Mouse (Mus musculus) liver, embryonic 13.5 days (tissue): ENCODE data around the gene Kap. TPM values are rescaled to one million over a fixed set of nuclear protein-coding genes. Genes with fewer than 3 reads are reported as not detected.
"Not testable (repeated sequence)": the region's sequence is repeated elsewhere in the genome, so short reads cannot be mapped to it uniquely, and the experiment has no call there.

Source experiments
- ATAC-seq: fragments of 200-750 bp; cut with Nextera tagmentation; 2 replicates; pipeline ENCODE4 v1.8.0; 2017; ENCODE audit warnings: low read depth, mild to moderate bottlenecking, moderate number of reproducible peaks, moderate library complexity
- DNase-seq: peaks from one replicate; pipeline ENCODE4 v3.0.0; 2022
- H3K27ac ChIP-seq: fragments of 300-500 bp; sonication (generic); 2 replicates; pipeline ENCODE4 v1.5.1; 2015; ENCODE audit warnings: moderate library complexity, mild to moderate bottlenecking, inconsistent platforms
- H3K27me3 ChIP-seq: fragments of 300-500 bp; sonication (generic); 2 replicates; pipeline ENCODE4 v1.6.1; 2015; ENCODE audit warnings: mild to moderate bottlenecking, inconsistent platforms
- H3K36me3 ChIP-seq: fragments of 300-500 bp; sonication (generic); 2 replicates; pipeline ENCODE4 v1.6.1; 2015; ENCODE audit warnings: mild to moderate bottlenecking, inconsistent platforms
- H3K4me1 ChIP-seq: fragments of 300-500 bp; sonication (generic); replicated peaks from 2 replicates; pipeline ENCODE4 v1.6.1; 2015; ENCODE audit warnings: inconsistent platforms
- H3K4me2 ChIP-seq: fragments of 300-500 bp; sonication (generic); 2 replicates; pipeline ENCODE4 v1.6.1; 2015; ENCODE audit warnings: inconsistent platforms, mild to moderate bottlenecking, moderate library complexity
- H3K4me3 ChIP-seq: fragments of 300-500 bp; sonication (generic); replicated peaks from 2 replicates; pipeline ENCODE4 v1.5.1; 2015; ENCODE audit warnings: mild to moderate bottlenecking, inconsistent platforms
- H3K9ac ChIP-seq: fragments of 300-500 bp; sonication (generic); 2 replicates; pipeline ENCODE4 v1.6.1; 2015; ENCODE audit warnings: mild to moderate bottlenecking, inconsistent platforms
- H3K9me3 ChIP-seq: fragments of 300-500 bp; sonication (generic); replicated peaks from 2 replicates; pipeline ENCODE4 v1.6.1; 2016; ENCODE audit warnings: inconsistent platforms
- WGBS: fragments of 180-500 bp; shearing (Covaris S2); methylation state at CpG from one replicate; pipeline ENCODE4 v1.1.7; 2015; ENCODE audit not compliant: insufficient replicate concordance; 5-methylcytosine and 5-hydroxymethylcytosine counted together
- polyA plus RNA-seq: library from polyadenylated mRNA; unstranded; fragments of >200 nt; fragmentation: Nextera tagmentation; extraction: Ambion mirVana; gene quantifications from 2 replicates; pipeline ENCODE4 v1.2.1, GENCODE M21; 2015

The Kap gene
- polyA plus RNA-seq = not detected in 2 replicates

DNA sequence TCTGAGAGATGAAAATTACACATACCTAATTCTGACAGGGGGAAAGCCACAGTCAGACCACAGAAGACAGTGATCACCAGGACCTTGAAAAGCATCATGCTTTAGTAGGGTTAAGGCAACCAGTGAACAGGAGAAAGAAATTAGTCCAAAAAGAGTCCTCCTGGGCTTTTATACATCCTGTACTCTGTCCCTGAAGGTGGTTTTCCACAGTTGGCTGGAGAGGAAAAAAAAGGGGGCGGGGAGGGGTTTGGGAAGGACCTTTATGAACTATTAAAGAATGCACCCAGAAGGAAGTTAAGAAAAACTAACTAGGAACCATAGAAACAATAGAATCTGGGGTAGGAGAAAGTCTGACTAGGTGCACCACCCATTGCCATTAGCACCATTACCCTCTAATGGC is at the start of gene Kap:
Kap (minus strand) TSS at position 237 of the 400 bp plus-strand sequence.
- Histone ChIP-seq H3K4me1 (no peaks in the 10 kb centered on the region), H3K4me2 (no peak within 1 kb of the TSS), H3K27me3 (no peaks in the 10 kb centered on the region), H3K36me3 (no peaks in the 10 kb centered on the region), H3K27ac (no peak within 1 kb of the TSS), H3K4me3 (no peak within 1 kb of the TSS), H3K9ac (no peak within 1 kb of the TSS), H3K9me3 (no peaks in the 10 kb centered on the region)
- ATAC-seq = no peak
- WGBS = 50% methylated on average over 1 of the region's 1 CpGs
- DNase-seq = no peak

DNA sequence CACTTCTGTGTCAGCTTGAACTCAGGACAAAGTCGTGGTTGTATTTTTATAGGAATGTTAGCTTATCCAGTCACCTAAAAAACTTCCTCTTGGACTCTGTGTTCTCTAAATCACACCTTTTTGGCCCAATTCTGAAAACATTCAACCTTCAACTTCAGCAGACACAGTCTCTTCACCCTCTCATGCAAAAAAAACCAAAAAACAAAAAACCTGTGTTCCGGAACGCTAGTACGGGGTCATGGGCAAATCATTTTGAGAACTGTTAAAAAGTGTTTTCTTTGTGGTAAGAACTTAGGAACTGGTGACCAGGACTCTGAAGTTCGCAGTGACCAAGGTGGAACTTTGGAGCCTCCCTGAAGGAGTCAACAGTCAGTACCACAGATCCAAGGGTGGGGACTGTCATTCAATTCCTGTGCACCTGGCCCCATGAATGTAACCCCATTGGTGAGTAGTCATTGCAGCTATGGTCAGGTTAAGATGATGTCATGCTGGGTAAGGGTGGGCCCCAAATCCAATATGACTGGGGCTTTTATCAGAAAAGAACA is 32.4 kb upstream of the Kap start:
- DNase-seq = no peak
- Histone ChIP-seq H3K27me3 (no peaks in the 10 kb centered on the region), H3K9ac (no peak overlapping the region), H3K4me2 (no peak overlapping the region), H3K27ac (no peak overlapping the region), H3K9me3 (no peaks in the 10 kb centered on the region), H3K4me3 (no peak overlapping the region), H3K36me3 (no peaks in the 10 kb centered on the region), H3K4me1 (no peaks in the 10 kb centered on the region)
- ATAC-seq = no peak
- 65% methylated on average over 5 of the region's 5 CpGs for WGBS

DNA sequence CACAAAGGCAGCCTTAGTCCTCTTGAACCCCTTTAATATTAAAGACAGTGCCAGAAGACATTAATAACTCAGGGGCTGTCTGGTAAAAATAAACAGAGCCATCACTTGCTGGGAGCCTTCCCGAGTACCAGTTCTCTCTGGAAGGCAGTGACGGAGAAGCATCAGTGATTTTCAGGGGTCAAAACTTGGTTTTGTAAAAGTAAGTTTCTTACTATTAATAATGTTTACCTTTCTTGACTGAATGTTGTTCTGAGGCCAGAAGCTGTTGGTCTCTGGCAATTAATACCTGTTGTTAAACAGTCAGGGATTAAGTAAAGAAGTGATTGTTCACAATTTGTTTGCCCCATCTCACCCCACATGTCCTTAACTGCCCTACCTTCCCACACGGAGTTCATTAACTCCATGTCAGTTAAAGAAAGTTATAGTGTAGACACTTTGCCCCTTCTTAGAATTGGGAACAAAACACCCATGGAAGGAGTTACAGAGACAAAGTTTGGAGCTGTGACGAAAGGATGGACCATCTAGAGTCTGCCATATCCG is 30.0 kb upstream of the Kap start:
- H3K4me2 ChIP-seq = no peak overlapping the region
- H3K36me3 ChIP-seq = no peaks in the 10 kb centered on the region
- no peaks in the 10 kb centered on the region for H3K9me3 ChIP-seq
- DNase-seq (no peak), ATAC-seq (no peak)
- no peaks in the 10 kb centered on the region for H3K4me1 ChIP-seq
- H3K4me3 ChIP-seq = no peak overlapping the region
- 62% methylated on average over 5 of the region's 5 CpGs for WGBS
- H3K27me3 ChIP-seq = no peaks in the 10 kb centered on the region
- no peak overlapping the region for H3K9ac ChIP-seq
- H3K27ac ChIP-seq = no peak overlapping the region

DNA sequence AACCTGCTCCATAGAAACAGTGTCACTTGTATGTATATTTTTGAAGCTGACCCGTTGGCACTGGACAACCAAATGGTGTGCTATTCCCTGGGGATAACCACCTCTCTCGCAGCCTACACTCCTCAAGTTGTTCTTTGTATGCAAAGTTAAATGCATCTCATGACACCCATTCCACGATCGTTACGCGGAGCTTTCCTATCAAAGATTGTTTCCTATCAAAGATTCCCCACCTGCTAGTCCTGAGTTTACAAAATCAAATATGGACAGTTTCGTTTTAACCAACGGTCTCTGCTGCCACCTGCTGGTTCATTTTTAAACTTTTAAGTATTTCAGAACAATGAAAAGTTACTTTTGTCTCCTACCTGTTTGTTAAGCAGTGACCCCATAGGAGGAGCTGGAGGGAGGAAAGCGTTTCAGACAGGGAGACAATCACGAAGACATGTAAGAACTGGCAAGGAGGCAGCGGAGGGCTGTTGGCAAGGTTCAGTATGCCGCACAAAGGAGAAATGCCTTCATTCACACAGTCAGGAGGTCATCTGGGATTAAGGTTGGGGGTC is 22.4 kb upstream of the Kap start:
- WGBS = 23% methylated on average over 12 of the region's 12 CpGs

DNA sequence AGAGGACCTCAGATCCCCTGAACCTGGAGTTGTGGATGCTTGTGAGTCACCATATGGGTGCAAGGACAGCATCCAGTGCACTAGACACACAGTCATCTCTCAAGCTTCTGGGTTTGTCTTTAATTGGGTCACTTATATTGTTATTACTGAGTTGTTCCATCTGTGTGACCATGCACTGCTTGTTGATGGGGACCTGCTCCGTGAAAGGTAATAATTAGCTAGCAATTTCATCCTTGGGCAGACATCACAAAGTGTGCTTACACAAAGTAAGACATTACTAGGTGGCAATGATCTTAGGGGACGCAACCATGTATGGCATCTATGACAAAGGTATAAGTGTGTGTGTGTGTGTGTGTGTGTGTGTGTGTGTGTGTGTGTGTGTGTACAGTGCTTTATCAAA is 19.1 kb upstream of the Kap start:
- no peak overlapping the region for H3K4me3 ChIP-seq
- no peak overlapping the region for H3K9ac ChIP-seq
- no peaks in the 10 kb centered on the region for H3K36me3 ChIP-seq
- H3K9me3 ChIP-seq = no peaks in the 10 kb centered on the region
- no peaks in the 10 kb centered on the region for H3K4me1 ChIP-seq
- no peak overlapping the region for H3K27ac ChIP-seq
- WGBS = 54% methylated on average over 2 of the region's 2 CpGs
- DNase-seq = no peak
- H3K27me3 ChIP-seq = no peaks in the 10 kb centered on the region
- ATAC-seq = no peak
- no peak overlapping the region for H3K4me2 ChIP-seq

More for the DNA sequence above, 22.4 kb upstream of the Kap start:
- Histone ChIP-seq H3K36me3 (no peaks in the 10 kb centered on the region), H3K27ac (no peak overlapping the region), H3K4me2 (no peak overlapping the region), H3K27me3 (no peaks in the 10 kb centered on the region), H3K4me3 (no peak overlapping the region), H3K9ac (no peak overlapping the region), H3K4me1 (no peaks in the 10 kb centered on the region), H3K9me3 (no peaks in the 10 kb centered on the region)
- ATAC-seq (no peak), DNase-seq (no peak)

DNA sequence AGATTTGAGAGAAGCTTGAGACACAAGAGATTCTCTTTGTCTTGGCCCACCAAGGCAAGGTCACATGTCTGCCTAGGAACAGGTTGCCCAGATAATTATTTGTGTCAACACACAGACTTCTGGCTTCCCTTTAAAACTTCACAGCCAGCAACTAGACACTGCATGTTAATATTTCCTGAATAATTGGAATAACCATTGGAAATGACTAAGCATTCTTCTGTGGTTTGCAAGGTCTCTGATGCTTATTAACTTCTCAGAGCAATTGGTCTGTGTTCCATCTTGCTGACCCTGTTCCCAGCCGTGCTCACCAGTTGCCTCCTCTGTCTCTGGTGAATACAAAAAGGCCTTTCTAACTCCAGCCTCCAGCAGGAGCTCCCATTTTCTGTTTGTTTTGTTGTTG is 17.6 kb upstream of the Kap start:
- H3K4me2 ChIP-seq = no peak overlapping the region
- DNase-seq (no peak), ATAC-seq (no peak)
- 40% methylated on average over 1 of the region's 1 CpGs for WGBS
- no peaks in the 10 kb centered on the region for H3K27me3 ChIP-seq
- H3K9ac ChIP-seq = no peak overlapping the region
- H3K36me3 ChIP-seq = no peaks in the 10 kb centered on the region
- H3K9me3 ChIP-seq = no peaks in the 10 kb centered on the region
- no peak overlapping the region for H3K27ac ChIP-seq
- no peaks in the 10 kb centered on the region for H3K4me1 ChIP-seq
- no peak overlapping the region for H3K4me3 ChIP-seq

DNA sequence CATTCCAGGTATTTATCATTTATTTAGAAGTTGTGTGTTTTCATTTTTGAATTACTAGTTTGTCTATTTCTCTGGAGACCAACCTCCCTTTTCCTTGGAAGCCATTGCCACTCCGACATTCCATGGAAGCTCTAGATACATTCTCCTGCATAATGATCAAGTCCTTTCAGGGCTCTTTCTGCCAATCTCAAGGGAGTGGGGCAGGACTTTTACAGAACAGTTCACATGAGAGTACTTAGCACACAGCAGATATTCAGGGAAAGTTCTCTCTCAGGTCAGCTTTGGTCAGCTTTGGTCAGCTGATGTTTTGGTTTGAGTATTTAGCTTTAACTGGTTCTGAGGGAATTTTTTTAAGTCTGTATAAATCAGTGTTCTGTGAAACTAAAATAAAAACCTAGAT is 14.8 kb upstream of the Kap start:
- DNase-seq (no peak), ATAC-seq (no peak)
- H3K4me3 ChIP-seq = no peak overlapping the region
- no peak overlapping the region for H3K4me2 ChIP-seq
- H3K9me3 ChIP-seq = no peaks in the 10 kb centered on the region
- WGBS = 59% methylated on average over 1 of the region's 1 CpGs
- no peaks in the 10 kb centered on the region for H3K36me3 ChIP-seq
- no peak overlapping the region for H3K27ac ChIP-seq
- H3K4me1 ChIP-seq = no peaks in the 10 kb centered on the region
- H3K9ac ChIP-seq = no peak overlapping the region
- no peaks in the 10 kb centered on the region for H3K27me3 ChIP-seq

DNA sequence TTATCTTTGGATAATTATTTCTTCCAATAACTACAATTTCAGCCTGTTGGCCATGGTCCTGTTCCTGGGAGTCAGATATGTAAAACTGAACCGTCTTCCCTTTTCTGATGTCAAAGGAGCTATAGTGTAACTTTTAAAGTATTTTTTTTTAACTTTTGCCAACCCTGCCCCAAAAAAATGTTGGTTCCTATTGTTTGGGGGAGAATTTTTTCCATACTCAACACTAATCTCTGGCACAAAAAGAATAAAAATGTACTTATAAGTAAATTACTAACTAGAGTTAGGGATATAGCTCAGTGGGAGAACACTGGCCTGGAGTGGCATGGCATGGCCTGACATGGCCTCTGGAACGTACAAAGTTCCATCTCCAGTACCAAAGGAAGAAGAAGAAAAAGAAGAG is 2.3 kb upstream of the Kap start:
- 53% methylated on average over 2 of the region's 2 CpGs for WGBS

DNA sequence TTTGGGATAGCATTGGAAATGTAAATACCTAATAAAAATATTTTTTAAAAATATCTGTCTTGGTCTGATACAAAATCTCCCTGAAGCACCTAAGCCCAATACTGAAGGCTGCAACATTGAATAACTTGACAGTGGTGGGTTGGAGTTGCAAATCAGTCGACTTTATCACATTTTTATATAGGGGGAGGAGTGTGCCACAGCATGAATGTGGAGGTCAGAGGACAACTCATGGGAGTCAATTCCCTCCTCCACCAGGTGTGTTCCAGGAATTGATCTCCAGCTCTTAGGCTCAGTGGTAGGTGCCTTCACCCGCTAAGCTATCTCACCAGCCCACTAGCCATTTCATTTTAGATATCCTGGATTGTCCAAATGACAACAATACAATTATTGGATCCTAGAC is 4.2 kb downstream of the Kap start:
- ATAC-seq (no peak), DNase-seq (no peak)
- no peak overlapping the region for H3K9ac ChIP-seq
- H3K27me3 ChIP-seq = no peaks in the 10 kb centered on the region
- H3K4me1 ChIP-seq = no peaks in the 10 kb centered on the region
- H3K4me3 ChIP-seq = no peak overlapping the region
- H3K36me3 ChIP-seq = no peaks in the 10 kb centered on the region
- H3K4me2 ChIP-seq = no peak overlapping the region
- H3K27ac ChIP-seq = no peak overlapping the region
- H3K9me3 ChIP-seq = no peaks in the 10 kb centered on the region
- WGBS = 46% methylated on average over 2 of the region's 2 CpGs

More for the DNA sequence above, 2.3 kb upstream of the Kap start:
- Histone ChIP-seq H3K9ac (no peak overlapping the region), H3K4me3 (no peak overlapping the region), H3K27ac (no peak overlapping the region), H3K36me3 (no peaks in the 10 kb centered on the region), H3K27me3 (no peaks in the 10 kb centered on the region), H3K4me1 (no peaks in the 10 kb centered on the region), H3K4me2 (no peak overlapping the region), H3K9me3 (no peaks in the 10 kb centered on the region)
- no peak for ATAC-seq
- no peak for DNase-seq

DNA sequence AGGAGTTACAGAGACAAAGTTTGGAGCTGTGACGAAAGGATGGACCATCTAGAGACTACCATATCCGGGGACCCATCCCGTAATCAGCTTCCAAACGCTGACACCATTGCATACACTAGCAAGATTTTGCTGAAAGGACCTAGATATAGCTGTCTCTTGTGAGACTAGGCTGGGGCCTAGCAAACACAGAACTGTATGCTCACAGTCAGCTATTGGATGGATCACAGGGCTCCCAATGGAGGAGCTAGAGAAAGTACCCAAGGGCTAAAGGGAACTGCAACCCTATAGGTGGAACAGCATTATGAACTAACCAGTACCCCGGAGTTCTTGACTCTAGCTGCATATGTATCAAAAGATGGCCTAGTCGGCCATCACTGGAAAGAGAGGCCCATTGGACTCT is 4.7 kb downstream of the Kap start:
- not testable (repeated sequence) for H3K9me3 ChIP-seq, H3K27me3 ChIP-seq, H3K4me2 ChIP-seq, H3K36me3 ChIP-seq, H3K4me1 ChIP-seq, DNase-seq, H3K4me3 ChIP-seq, H3K27ac ChIP-seq, ATAC-seq, H3K9ac ChIP-seq
- WGBS = 69% methylated on average over 6 of the region's 6 CpGs

DNA sequence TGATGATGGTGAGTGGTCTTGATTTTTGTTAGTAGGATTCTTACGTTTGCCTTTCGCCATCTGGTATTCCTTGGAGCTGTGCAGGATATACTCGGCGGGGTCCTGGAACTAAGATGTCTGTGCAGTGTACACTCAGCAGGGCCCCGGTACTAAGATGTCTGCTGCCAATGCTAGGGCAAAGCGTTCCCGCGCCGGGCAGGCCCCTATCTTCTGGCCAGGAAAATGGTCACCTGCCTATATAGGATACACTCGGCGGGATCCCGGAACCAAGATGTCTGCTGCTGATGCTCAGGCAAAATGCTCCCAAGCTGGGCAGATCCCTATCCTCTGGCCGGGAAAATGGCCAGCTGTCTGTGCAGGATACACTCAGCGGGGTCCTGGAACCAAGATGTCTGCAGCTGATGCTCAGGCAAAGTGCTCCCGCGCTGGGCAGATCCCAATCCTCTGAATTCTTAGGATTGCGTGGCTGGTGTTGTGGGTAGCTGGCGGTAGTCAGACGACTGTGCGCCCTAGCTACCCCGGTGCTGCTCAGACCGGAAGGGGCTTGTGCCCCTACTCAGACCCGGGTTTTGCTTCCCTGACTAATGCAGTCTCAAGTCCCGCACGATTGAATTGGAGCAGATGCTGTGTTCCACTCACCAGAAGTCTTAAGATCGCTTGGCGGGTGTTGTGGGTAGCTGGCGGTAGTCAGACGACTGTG is 15.1 kb downstream of the Kap start:
- H3K27ac ChIP-seq, H3K9ac ChIP-seq, H3K9me3 ChIP-seq, H3K4me1 ChIP-seq, ATAC-seq, H3K4me2 ChIP-seq, DNase-seq, H3K36me3 ChIP-seq, H3K4me3 ChIP-seq, H3K27me3 ChIP-seq: not testable (repeated sequence)
- WGBS = 71% methylated on average over 29 of the region's 29 CpGs

DNA sequence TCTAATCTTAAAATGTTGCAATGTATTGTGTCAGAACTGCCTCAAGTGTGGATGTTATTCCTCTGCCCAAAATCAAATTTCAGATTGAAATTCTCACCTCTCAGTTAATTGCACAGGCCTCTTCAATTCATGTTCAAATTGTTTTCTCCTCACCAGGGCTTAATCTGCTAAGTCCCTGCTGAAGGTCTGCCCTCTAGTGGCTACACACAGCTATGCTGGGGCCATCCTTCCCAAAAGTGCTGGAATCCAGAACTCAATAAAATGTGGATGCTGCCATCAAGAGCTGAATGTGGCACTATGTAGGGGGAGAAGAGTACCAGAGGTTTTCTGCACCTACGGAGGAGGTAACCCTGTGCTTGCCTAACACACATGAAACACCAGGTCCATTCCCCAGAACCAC is 41.2 kb downstream of the Kap start:
- DNase-seq = no peak
- no peaks in the 10 kb centered on the region for H3K36me3 ChIP-seq
- 24% methylated on average over 1 of the region's 1 CpGs for WGBS

More for the DNA sequence above, 41.2 kb downstream of the Kap start:
- H3K27me3 ChIP-seq = no peaks in the 10 kb centered on the region
- H3K27ac ChIP-seq = no peak overlapping the region
- H3K4me3 ChIP-seq = no peak overlapping the region
- H3K4me2 ChIP-seq = no peak overlapping the region
- H3K9me3 ChIP-seq = no peaks in the 10 kb centered on the region
- no peaks in the 10 kb centered on the region for H3K4me1 ChIP-seq
- no peak overlapping the region for H3K9ac ChIP-seq
- ATAC-seq = no peak
